Mouse (Mus musculus): ENCODE results near the gene Rem1. TPM values are rescaled to one million over a fixed set of nuclear protein-coding genes. Genes with fewer than 3 reads are reported as not detected.
"Not testable (repeated sequence)": the region's sequence is repeated elsewhere in the genome, so short reads cannot be mapped to it uniquely, and the experiment has no call there.

Rem1 gene
- polyA plus RNA-seq, 1 experiment: 0.90 TPM

DNA sequence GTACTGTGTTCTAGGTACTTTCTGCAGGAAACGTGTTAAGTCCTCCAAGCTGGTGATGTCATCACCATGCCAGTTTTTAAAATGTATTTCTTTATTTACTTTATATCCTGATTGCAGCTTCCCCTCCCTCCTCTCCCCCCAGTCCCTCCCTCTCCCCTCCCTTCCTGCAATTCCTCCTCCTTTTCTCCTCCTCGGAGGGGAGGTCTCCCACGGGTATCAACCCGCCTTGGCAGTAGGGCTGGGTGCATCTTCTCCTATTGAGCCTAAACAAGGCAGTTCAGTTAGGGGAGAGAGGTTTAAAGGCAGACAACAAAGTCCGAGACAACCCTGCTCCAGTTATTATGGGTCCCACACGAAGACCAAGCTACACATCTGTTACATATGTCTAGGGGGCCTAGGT is 12.1 kb downstream of the Rem1 start:
- TF ChIP-seq POLR2A (IDR thresholded peaks at IDR 0.05; ENCODE audit: extremely low read depth, insufficient read depth, low read length) (no peak), CTCF (IDR thresholded peaks at IDR 0.05; ENCODE audit: extremely low read depth, insufficient read depth, low read length) (no peak)
- Histone ChIP-seq H3K4me1 (ENCODE audit: control insufficient read depth, insufficient read depth, low read length) (no peaks in the 10 kb centered on the region), H3K4me3 (ENCODE audit: insufficient read depth, low read length) (no peak overlapping the region), H3K27ac (ENCODE audit: insufficient read depth, low read length) (no peak overlapping the region)

DNA sequence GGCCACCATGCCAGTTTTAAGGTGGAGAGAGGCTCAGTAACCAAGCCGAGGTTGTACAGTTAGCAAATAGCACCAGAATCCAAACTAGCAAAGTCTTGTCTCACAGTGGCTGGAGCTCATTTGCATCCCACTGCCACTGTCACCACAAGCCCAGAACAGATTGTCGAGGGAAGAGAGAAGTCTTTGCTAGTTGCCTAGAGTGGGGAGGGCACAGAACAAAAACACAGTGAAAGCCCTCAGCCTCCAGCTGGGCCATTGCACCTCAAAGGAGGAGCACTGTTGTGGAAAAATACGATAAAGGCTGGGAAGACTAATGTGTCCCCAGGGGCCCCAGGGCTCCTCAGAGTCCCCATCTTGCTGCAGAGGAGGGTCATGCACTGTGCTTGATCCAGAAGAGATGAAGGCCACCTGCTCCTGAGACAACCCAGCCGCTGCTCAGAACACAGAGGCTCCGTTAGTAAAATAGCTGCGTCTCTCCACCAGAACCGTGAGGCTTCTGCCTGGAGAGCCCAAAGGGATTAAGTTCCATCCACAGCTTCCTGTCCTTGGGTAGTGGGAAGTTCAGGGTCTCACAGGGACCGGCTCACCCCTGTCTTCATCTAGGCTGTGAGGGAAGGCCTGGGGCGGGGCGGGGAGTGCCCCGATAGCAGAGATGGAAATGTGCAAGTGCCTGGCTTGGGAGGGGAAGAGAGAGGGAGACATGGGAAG is 12.8 kb downstream of the Rem1 start:
- no peaks in the 10 kb centered on the region for H3K4me1 ChIP-seq (ENCODE audit: control insufficient read depth, insufficient read depth, low read length)
- H3K4me3 ChIP-seq (ENCODE audit: insufficient read depth, low read length): no peak overlapping the region
- H3K27ac ChIP-seq (ENCODE audit: insufficient read depth, low read length): no peak overlapping the region; the same call in 1 of the 2 replicates
- TF ChIP-seq CTCF (IDR thresholded peaks at IDR 0.05; ENCODE audit: extremely low read depth, insufficient read depth, low read length): no peak
- no peak for TF ChIP-seq POLR2A (IDR thresholded peaks at IDR 0.05; ENCODE audit: extremely low read depth, insufficient read depth, low read length)

DNA sequence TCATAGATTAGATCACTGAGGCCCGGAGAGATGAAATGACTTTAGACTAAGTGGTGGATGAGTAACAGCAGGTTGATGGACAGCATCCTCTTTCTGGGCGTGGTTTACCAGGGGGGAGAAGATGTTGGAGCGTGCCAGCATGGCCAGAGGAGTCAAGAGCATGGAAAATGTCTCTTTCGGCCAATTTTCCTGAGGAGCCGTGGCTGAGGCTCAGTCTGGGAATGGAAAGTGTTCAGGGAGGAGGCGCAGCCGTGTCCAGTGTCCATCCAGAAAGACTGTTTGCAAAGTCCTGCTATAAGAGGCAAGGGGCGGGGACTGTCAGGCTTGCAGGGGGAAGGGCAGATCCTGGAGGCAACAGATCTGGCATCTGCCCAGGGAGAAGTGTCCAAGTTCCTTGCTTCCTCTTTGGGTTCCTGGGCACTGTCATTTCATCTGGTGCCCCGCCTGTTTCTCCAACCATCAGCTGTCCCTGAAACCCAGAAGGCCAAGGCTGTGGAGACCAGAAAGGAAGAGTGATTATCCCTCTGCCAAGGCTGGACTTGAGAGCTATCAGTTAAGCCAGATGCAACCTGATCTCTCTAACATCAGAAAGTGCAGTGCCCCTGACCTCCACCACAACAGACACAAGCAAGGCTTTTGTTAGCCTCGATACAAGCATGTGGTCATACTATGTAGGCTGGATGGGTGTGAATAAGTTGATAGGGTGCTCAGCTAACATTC is 26.3 kb downstream of the Rem1 start:
- no peak overlapping the region for H3K27ac ChIP-seq (ENCODE audit: insufficient read depth, low read length)
- TF ChIP-seq CTCF (IDR thresholded peaks at IDR 0.05; ENCODE audit: extremely low read depth, insufficient read depth, low read length) (no peak), POLR2A (IDR thresholded peaks at IDR 0.05; ENCODE audit: extremely low read depth, insufficient read depth, low read length) (no peak)
- no peak overlapping the region for H3K4me3 ChIP-seq (ENCODE audit: insufficient read depth, low read length)
- peaks cover 6% of the 10 kb centered on the region for H3K4me1 ChIP-seq (ENCODE audit: control insufficient read depth, insufficient read depth, low read length)

DNA sequence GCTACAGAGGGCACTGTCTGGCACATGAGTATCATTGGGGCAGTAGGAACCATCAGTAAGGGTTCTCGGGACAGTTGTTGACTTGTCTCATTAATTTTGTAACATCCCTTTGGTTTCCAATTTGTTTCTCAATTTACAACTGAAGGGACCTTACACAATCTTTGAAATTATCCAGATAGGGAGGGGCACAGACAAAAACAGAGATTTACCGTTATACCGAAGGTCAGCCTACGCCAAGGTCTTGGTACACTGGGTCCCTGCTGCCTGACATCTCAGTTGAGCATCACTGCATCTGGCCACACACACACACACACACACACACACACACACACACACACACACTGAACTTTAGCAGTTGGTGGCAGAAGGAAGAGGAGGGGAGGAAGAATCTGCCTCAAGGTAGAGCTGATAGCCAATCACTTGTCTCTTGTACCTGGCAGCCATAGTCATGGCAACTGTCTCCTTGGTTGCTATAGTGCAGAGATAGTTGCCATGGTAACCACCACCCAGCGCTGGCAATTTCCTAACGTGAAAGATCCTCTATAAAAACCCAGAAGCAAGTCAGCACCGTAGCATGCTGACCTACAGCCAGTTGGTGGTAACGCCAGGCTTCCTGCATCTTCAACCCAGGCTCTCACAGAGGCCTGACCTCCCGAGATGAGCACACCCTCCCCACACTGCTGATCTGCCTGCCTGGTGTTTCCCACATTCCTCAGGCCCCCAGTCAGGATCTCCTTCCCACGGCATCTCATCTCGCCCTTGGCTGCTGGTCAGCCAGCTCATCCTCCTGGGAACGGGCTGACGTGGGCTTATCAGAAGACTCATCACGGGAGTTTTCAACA is 27.3 kb downstream of the Rem1 start:
- Histone ChIP-seq H3K27ac (ENCODE audit: insufficient read depth, low read length) (peak overlapping the region; percentile 41), H3K4me1 (ENCODE audit: control insufficient read depth, insufficient read depth, low read length) (peaks cover 6% of the 10 kb centered on the region), H3K4me3 (ENCODE audit: insufficient read depth, low read length) (no peak overlapping the region)
- TF ChIP-seq POLR2A (IDR thresholded peaks at IDR 0.05; ENCODE audit: extremely low read depth, insufficient read depth, low read length) (peak; percentile 80), CTCF (IDR thresholded peaks at IDR 0.05; ENCODE audit: extremely low read depth, insufficient read depth, low read length) (no peak)

DNA sequence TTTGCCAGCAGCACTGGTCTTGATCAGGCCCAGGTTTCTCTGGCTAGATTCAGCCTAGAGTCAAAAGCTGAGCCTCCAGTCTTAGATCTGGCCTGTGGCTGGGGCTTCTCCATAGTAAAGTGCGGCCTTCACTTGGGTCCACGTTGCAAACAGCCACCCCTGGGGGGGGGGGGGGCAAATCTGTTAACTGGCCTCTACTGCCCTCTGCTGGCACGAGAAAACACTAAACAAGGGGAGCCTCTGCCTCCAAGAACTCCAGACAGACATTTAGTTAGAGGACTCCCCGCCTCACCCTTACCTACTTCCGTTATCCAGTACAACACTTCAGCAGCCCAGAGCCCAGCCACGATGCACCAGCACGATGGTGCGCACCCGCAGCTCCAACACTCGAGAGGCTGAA is 30.6 kb downstream of the Rem1 start:
- Histone ChIP-seq H3K4me1 (ENCODE audit: control insufficient read depth, insufficient read depth, low read length) (peaks cover 6% of the 10 kb centered on the region), H3K4me3 (ENCODE audit: insufficient read depth, low read length) (no peak overlapping the region), H3K27ac (ENCODE audit: insufficient read depth, low read length) (no peak overlapping the region)
- TF ChIP-seq CTCF (IDR thresholded peaks at IDR 0.05; ENCODE audit: extremely low read depth, insufficient read depth, low read length) (peak; percentile 36), POLR2A (IDR thresholded peaks at IDR 0.05; ENCODE audit: extremely low read depth, insufficient read depth, low read length) (no peak)

DNA sequence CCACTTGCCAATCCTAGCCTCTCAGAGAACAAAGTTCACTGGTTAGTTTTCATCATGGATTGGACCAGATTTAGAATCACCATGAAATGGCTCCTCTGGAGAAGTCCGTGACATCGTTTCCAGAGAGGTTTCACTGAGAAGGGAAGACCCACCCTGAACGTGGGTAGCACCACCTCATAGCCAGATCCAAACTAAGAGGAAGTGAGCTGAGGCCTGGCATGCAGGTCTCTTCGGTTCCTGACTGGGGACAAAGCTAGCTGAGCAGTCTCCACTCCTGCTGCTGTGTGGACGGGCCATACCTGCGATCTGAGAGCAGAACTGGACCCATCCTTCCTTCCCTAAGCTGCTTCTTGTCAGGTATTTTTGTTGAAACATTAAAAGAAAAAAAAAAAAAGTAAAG is 34.4 kb downstream of the Rem1 start:
- no peak for TF ChIP-seq POLR2A (IDR thresholded peaks at IDR 0.05; ENCODE audit: extremely low read depth, insufficient read depth, low read length)
- no peak for TF ChIP-seq CTCF (IDR thresholded peaks at IDR 0.05; ENCODE audit: extremely low read depth, insufficient read depth, low read length)
- Histone ChIP-seq H3K27ac (ENCODE audit: insufficient read depth, low read length) (no peak overlapping the region), H3K4me1 (ENCODE audit: control insufficient read depth, insufficient read depth, low read length) (no peaks in the 10 kb centered on the region), H3K4me3 (ENCODE audit: insufficient read depth, low read length) (no peak overlapping the region)

DNA sequence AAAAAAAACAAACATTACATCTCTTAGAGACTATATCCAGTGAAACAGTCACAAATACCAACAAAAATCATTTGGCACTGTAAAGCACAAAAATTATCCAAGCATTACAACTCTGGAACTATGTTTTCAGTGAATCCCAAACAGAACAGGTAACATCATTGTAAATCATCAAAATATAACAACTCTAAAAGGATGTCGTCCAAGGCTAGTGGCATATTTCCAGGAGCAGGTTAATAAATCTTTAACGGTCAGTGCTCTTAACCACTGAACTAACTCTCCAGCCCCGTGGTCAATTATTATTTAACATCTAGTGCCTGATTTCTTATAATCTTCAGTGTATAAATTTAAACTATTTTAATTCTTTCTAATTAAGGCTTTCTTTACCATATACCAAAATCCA is 39.4 kb downstream of the Rem1 start:
- H3K4me1 ChIP-seq (ENCODE audit: control insufficient read depth, insufficient read depth, low read length); H3K4me3 ChIP-seq (ENCODE audit: insufficient read depth, low read length); H3K27ac ChIP-seq (ENCODE audit: insufficient read depth, low read length): not testable (repeated sequence)

DNA sequence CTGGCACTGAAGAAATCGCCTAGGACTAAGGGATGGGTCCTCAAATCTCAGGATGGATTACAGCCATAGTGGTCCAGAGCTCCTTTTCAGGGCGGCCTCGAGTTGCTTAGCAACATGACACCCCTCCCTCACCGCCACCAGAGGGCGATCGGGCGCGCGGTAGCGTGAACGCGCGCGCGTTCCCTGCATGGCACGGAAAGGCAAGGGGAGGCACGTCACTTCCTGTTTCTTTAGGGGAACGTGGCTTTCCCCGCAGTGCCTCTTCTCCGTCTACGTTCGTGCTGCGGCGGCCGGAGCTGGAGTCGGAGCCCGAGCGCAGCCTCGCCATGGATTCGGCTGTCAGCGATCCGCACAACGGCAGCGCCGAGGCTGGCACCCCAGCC is 42.5 kb downstream of the Rem1 start, which contains the start of gene H13:
Gene H13, plus strand, starts transcription at position 206 of the 383 bp plus-strand sequence.
- H3K4me3 ChIP-seq (ENCODE audit: insufficient read depth, low read length): peak within 1 kb of the TSS; percentile 72
- TF ChIP-seq POLR2A (IDR thresholded peaks at IDR 0.05; ENCODE audit: extremely low read depth, insufficient read depth, low read length): peak; percentile 99
- peak; percentile 89 for TF ChIP-seq CTCF (IDR thresholded peaks at IDR 0.05; ENCODE audit: extremely low read depth, insufficient read depth, low read length)

DNA sequence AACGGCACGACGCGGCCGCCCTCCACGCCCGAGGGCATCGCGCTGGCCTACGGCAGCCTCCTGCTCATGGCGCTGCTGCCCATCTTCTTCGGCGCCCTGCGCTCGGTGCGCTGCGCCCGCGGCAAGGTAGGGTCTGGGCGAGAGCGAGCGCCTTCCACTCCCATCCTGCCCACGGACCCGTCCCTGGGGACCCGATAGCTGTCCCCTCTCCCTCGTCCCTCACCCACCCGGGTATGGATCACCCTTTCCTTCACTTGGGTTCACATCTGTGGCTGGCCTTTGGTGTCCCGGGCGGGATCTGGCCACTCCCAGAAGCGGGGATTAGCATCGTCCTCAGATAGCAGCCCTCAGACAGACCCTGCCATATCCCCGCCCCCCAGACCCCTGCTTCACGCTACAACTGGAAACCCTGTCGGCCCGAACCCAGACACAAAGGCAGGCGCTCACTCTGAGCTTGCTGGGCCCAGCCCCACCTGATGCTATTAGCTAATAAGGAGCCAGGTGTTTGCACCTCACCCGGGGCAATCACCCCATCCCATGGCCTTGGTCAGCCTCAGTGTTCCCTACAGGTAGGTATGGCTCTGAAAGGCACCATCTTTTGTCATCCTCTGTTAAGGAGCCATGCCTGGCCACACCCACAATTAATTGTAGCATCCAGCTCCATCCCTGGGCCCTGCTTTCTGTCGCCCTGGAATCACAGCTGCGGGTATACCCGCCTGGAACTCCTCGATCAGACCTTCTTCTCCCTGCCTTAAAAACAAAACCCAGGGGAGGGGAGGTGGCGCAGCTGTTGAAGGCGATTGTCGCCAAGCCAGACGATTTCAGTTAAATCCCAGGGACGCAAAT is 43.1 kb downstream of the Rem1 start:
- TF ChIP-seq CTCF (IDR thresholded peaks at IDR 0.05; ENCODE audit: extremely low read depth, insufficient read depth, low read length) (no peak), POLR2A (IDR thresholded peaks at IDR 0.05; ENCODE audit: extremely low read depth, insufficient read depth, low read length) (no peak)
- Histone ChIP-seq H3K4me1 (ENCODE audit: control insufficient read depth, insufficient read depth, low read length) (peaks cover 9% of the 10 kb centered on the region), H3K27ac (ENCODE audit: insufficient read depth, low read length) (peak overlapping the region; percentile 81; the same call in 1 of the 2 replicates), H3K4me3 (ENCODE audit: insufficient read depth, low read length) (peak overlapping the region; percentile 72)

More for the DNA sequence above, 42.5 kb downstream of the Rem1 start, which contains the start of gene H13:
- peaks cover 9% of the 10 kb centered on the region for H3K4me1 ChIP-seq (ENCODE audit: control insufficient read depth, insufficient read depth, low read length)
- peak within 1 kb of the TSS; percentile 81; the same call in 1 of the 2 replicates for H3K27ac ChIP-seq (ENCODE audit: insufficient read depth, low read length)
